Mouse (Mus musculus) monocyte, adult 2 months (primary cell): Measurements from ENCODE around the gene Map2k5.
A peak's percentile ranks its signal among the peaks of the same experiment; 100 is the strongest.

Source experiments
- DNase-seq, 2 experiments: peaks; one replicate each; pipeline ENCODE4 v3.0.0; 2022; ENCODE audit warnings: low spot score in 2 of 2, low read depth in 1 of 2

Map2k5 gene

DNA sequence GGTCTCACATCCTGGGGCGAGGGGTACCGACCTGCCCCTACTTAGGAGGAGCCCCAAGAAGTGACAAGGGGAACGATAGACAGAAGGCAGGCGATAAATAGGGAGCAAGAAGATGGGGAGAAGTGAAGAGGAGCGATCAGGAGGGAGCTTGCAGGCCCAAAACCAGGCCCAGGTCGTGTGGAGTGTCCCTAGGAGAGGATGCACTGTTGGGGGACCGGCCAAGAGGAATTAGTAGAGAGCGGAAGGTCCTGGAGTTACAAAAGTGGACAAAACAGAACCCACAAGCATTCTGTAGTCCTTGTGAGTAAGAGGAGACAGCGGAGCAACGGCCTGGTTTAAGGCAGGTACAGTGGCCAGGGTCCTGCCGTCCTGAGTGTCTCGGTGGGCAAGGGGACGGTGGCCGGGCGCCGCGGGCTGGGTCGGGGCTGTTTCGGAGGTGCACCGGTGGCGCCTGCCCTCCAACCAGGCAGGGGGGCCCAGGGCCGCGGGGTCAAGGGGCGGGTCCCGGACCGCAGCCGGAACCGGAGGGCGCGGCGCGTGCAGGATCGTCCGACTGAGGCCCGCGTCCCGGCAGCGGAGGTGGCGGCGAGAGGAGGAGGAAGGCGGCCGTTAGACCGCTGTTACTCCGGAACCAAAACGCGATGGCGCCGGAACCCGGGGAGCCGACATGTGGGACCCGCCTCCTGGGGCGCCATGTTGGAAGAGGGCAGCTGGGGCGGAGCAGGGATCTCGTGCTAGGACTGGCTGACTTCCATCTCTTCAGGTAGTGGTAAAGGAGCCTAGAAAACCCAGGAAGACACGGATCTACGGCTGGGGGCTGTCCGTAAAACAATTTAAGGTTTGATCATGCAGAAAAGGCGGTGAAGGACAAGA lies at the start of gene Map2k5:
Map2k5 (minus strand) TSS at position 633 of the 873 bp plus-strand sequence.
- DNase-seq, result peak; percentile 59 to 79

DNA sequence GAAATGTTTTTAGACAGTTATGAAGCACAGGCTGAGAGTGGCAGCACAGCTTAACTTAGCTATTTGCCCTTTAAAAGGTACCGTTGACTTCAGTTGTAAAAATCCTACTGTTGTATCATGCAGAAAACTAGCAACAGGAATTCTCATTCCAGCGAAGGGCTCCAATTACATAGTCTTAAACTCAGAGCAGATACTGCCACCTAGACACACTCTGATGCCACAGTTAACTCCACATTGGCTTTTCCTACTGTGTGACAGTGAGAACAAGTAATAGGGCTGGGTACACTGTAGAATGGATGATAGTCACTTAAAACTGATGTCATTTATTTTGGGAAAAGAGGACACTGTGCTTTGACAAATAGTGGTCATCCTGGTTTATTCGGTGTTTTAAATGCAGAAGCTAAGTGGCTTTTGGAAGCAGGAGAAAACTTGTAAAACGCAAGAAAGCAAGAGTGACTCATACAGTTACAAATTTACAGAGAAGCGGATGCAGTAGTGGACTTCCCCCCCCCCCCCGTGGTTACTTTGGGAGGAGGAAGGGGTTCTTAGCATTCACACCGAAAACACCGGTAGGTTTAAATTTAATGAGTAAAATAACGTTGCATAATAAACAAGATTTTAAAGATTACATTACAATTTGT lies 43.5 kb upstream of the Map2k5 start:
- no peak for DNase-seq

DNA sequence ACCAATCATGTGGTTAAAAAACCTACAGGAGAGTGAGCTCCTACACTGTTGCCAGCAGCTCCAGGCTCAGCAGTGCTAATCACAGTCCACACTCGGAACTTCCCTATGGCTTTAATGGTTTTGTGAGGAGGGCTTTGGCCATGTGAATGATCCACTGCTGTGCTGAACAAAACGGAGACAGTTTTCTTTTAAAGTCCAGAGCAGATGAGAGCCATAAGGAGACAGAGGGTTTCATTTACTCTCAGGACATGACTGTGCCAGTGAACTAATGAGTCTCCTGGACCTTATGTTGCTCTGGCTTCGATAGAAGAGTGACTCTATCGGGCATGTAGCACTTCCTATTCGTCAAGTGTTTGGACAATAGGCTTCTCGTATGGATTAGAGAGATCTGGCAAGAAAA lies 42.7 kb upstream of the Map2k5 start:
- DNase-seq, result no peak

DNA sequence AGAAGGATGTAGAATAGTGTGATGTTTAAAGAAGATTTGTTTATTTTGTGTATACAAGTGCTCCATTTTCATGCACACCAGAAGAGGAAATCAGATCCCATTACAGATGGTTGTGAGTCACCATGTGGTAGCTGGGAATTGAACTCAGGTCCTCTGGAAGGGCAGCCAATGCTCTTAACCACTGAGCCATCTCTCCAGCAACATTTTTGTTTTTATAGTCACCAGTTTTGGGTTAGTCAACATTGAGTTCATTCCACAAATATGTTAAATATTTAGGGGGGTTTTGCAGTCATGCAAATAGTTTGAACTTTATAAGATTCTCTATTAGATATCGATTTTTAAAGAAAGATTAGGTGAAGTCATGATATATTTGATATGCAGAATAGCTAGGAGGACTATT lies 22.5 kb upstream of the Map2k5 start:
- no peak for DNase-seq

DNA sequence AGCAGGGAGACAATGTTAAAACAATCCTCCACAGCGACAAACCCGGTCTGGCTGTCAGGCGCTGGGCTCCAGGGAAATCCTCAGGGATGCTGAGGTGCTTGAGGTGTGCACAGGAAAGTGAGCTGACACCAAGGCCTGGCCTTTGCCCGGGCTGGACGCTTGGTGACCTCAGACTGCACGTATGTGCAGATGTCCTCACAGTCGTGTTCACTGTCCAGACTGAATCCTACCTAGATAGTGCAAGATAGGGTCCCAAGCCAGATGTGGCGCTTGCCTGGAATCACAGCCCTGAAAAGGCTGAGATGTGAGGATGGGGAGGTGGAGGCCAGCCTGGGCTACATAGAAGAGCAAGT lies 21.7 kb upstream of the Map2k5 start:
- no peak for DNase-seq

DNA sequence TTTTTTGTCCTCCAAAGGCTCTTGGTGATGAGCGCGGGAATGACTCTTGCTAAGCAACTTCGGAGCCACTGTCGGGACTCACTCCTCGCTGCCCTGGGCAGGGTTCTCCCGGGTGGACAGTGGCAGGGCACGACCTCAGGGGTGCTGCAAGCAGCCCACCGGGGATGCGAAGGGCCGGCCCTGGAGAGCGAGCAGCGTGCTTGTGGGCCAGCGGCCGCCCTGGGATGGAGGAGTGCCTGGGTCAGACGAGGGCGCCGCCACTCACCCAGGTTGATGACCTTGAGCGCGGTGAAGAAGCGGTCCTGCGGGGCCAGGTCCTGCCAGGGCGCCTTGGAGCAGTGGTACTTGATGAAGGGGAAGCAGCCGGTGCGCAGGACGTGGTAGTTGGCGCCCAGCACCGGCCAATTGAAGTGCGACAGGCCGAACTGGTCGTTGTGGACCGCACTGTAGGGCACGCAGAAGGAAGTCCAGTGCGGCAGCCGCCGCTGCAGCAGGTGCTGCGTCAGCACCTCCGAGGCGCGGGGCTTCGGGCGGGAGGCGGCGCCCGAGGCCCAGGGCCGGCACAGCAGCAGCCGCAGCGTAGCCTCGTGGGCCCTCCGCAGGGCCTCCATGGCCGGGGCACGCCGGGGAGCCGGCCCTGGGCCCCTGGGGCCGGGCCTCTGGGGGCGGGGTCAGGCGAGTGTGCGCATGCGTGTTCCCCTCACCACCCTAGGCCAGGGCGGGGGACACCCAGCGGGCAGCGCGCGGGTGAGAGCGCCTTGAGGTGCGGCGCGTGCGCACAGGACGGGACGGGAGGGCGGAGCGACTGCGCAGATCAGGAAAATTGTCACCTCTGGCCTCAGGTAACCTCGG lies 21.1 kb upstream of the Map2k5 start, which contains the start of gene 2300009A05Rik:
2300009A05Rik (minus strand) TSS at position 636 of the 852 bp plus-strand sequence.
- peak; percentile 80 to 91 for DNase-seq

DNA sequence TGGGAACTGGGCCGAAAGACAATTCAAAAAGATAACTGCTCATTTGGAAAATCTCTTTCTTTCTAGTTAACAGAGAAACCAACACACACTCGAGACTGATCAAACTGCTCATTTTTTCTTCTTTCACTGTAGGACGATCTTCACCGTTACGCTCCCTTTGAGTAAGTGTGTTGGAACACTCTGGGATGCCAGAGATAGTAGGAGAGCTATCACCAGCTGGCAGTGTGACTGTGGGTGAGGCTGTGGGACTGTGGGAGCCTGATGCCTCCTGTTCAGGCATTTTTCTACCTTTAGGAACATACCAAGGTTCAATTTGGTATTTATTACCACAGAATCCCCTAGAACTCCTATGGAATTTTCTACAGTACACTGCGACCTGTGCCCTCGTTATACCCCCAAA lies 17.9 kb upstream of the Map2k5 start:
- no peak for DNase-seq

DNA sequence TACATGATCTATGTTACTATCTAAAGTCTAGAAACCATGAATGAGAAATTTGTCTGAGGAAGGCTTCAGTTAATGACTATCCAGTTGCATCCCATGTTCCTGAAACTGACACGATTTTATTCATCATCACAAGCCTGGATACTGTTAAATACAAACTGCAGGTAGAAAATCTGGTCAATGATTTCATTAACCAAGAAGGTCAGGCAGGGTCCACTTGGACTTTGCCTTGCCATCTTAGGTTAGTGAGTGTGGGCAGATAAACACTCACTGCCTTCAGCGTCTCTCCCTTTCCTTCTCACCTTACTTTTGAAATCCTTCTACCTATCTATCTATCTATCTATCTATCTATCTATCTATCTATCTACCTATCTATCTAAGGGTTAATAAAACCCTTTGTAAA lies 13.6 kb upstream of the Map2k5 start:
- DNase-seq, result no peak

DNA sequence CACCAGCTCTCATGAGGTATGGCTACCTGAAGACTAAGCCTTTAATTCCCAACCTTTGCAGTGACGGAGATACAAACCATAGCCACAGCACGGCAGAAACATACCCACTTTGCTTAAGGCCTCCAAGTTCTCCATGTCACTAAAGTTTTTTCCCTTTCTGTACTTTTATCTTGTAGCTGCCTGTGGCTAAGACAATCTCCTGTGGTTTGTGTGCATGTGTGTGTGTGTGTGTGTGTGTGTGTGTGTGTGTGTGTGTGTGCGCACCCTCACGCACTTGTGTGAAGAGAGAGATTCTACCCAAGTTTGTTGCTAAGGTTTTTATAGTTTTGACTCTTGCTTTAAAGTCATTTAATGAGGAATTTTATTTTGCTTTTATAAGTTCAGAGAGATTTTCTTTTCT lies 5.1 kb upstream of the Map2k5 start:
- no peak for DNase-seq

DNA sequence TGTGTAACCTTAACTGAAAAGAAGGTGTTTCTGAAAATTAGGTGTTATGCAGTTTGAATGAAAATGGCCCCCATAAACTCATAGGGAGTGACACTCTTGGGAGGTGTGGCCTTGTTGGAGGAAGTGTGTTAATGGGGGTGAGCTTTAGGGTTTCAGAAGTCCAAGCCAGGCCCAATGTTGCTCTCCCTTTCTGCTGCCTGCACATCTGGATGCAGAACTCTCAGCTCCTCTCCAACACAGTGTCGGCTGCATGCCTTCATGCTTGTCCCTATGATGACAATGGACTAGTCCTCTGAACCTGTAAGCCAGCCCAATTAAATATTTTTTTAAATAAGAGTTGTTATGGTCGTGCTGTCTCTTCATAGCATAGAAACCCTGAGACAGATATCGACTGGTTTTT lies 2.6 kb upstream of the Map2k5 start:
- DNase-seq, result no peak

DNA sequence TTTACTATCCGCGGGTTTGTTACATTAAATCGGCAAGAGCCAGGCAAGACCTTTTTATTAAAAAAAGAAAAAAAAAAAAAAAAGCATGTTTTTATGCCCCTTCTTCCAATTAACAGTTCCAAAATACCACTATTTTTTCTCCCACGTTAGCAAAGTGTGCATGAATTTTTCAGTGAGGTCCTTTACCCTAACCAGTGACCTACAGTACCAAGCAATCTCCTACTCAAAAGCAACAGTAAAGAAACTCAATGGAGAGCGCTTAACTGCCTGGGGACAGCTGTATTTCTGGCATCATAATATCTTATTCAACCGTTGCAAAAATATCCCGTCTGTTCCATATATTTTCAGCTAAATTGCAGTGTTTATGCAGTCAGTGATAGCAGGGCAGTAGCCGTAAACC lies 472 bp upstream of the Map2k5 start:
- no peak for DNase-seq

DNA sequence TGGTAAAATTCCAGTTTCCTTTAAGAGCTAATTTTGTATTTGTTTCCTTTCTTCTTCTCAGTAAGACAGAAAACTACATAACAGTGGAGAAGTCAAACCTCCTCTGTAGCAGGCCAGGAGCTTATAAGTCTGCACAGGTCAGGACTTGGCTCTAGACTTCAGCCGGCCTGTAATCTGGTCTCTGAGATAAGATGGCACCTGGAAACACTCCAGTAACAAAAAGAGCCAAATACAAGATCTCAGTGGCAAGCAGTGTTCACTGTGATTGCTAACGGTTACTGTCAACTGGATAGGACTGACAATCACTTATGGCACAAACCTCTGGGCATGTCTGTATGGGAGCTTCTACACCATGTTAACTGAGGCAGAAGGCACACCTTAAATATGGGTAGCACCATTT lies 4.4 kb downstream of the Map2k5 start:
- DNase-seq, result no peak

DNA sequence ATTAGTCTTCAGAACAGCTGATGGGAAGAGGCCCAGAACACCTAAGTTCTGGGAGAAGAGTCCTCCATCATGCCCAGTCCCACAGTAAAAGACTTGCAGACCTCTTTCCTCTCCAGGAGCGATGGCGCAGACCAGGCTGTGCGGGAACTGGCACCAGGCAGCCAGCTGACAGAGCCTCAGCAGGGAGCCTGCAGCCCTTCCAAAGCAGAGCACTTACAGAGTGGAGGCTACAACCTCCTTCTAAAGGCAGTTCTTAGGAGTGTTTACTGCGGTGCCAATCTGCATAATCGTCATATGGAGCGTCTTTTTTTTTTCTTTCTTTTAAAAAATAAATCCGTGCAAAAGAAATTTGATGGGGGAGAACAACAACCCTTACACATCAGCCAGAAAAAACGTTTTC lies 5.2 kb downstream of the Map2k5 start:
- DNase-seq, result no peak

DNA sequence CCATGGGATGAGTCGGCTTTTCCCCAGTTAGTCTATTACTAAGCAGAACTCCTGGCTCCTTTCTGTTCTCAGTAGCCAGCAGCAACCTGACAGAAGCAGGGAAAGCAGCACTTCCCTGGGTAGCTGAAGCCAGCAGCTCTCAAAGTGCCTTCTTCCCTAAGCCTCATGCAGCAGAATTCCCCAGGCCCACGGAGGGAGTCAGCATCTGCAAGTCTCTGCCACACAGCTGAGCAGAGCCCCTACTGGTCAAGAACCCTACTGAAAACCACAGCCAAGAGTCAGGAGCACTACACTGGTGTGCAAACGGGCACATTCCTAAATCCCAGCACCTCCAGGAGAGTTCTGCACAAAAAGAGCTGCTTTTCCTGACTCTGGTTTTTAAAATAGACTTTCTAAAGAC lies 17.3 kb downstream of the Map2k5 start:
- no peak for DNase-seq

DNA sequence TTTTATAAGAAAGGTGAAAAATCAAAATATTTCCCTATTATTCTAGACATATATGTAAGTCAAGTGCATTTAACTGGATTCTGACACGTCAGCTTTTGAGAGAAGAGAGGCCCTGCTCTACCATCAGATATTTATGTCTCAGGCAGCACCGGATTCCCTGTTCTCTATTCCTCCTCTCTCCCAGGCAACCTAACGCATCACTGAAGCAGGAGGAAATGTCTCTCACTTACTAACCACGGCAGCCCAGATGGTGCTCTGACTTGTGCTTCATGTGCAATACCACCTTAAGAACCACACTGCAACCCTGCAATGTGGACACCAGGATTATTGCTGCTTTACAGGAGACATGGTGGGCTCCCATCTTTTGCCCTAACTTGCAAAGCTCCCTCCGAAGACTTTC lies 18.7 kb downstream of the Map2k5 start:
- no peak for DNase-seq

DNA sequence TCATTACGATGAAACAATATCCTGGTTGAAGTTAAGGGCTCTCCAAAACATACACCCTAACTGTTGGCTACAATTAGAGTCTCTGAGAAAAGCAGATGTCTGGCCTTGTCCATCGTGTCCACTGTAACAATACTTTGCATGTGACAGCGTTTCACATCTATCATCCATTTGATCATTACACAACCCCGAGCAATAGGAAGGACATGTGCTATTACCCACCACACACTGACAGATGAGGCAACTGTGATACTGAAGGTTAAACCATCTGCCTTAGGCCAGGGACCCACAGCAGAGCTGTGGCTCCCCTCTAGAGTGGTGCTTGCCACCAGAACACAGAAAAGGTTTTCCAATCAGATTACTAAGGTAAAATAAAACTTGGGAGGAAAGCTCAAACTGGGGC lies 21.0 kb downstream of the Map2k5 start:
- DNase-seq, result no peak

DNA sequence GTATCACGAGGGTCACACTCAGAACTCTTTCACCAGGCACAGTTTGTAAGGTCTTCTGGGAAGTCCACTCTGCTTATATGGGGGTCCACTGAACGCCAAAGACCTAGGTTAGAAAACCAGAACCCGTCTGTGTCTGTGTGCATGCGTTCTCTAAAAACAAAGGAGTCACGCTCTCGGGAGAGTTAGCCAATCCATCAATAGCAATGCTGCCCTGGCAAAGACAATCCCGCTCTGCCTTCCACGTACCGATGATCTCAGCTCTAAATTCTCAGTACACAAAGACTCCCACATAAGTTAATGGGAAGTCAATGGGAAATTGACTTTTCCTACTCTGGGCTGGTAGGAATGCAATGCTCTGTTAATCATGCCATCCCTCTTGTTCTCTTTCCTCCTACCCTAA lies 21.4 kb downstream of the Map2k5 start:
- no peak for DNase-seq

DNA sequence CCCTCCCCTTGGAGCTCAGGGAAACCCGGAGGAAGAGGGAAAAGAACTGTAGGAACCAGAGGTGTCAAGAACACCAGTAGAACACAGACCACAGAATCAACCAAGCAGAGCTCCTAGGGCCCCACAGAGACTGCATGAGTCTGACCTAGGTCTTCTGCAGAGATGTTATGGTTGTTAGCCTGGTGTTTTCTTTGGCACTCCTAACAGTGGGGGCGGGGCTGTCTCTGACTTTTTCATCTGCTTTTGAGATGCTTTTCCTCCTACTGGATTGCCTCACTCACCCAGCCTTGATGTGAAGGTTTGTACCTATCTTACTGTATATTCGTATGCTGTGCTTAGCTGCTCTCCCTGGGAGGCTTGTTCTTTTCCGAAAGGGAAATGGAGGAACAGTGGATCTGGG lies 23.5 kb downstream of the Map2k5 start:
- no peak for DNase-seq

DNA sequence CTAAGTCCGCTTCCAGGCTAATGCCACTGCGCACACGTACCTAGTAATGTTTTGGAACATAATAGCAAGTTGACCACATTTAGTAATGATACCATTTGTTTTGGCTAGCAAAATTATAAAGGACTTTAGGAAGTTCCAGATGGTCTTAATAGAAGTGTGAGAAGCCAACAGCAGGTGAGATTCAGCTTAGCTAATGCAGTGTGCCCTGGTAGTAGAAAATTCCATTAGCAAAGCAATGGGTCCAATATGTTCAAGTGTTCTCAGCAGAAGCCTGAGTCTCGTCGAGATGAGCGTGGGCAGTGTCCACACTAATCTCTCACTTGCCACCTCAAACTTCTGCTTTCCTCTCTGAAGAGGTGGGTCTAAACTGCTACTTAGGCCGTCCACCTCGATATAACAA lies 27.7 kb downstream of the Map2k5 start:
- no peak for DNase-seq

DNA sequence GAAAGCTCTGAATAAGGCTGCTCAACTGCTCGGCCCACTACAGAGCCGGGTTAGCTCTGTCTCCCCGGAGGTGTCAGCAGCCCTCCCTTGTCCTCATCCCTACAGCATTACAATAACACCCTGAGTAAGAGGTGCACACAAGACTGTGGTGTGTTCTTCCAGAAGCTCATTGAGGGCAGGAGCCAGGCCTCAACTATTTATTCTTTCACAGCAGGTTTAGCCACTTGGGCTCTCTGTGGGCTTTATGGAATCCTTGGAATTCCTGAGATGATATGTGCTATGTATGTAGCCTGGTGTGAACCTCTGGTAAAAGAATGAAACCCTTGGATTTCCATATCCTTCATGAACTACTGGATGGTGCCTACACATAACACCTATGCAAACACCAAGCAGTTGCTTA lies 28.5 kb downstream of the Map2k5 start:
- DNase-seq, result no peak

DNA sequence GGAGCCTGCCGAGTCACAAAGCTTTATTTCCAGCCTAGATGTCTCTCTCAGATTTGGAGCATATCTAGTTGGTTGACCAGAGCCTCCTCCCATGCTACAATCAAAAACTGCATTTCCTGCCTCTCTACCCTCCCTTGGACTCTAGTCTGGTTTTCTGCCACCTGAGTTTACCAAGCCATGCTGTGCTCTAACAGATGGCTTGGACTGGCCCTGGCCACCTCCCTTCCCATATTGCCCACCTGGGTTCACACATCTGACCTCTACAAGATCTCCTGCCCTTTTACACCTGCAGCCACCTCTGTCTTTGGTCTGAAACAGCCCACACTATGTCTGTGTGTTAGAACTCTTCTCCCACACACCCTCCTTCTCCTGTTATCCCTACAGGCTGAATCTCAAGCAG lies 29.6 kb downstream of the Map2k5 start:
- DNase-seq, result no peak

DNA sequence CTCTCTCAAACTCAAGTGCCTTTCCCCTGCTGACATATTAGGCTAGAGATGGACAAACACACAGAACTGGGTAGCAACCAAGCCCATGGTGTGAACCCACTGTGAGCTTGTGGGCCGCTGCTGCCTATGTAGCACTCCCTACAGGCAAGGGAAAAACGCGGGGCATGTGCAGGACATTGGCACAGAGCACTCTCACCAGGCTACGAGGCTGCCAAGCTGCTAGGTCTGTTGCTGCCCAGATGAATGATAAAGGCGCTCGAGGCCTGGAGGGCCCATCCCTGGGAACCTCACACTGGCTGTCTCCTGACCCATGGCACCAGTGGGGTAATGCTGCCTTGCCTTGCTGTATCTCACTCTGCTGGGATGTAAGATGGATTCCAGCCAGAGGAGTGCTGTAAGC lies 31.7 kb downstream of the Map2k5 start:
- no peak for DNase-seq
